Mouse (Mus musculus): ENCODE results near the gene Rhobtb3. TPM values are rescaled to one million over a fixed set of nuclear protein-coding genes. Genes with fewer than 3 reads are reported as not detected.
A peak's percentile ranks its signal among the peaks of the same experiment; 100 is the strongest.
"Not testable (repeated sequence)": the region's sequence is repeated elsewhere in the genome, so short reads cannot be mapped to it uniquely, and the experiment has no call there.

The Rhobtb3 gene
- polyA plus RNA-seq, 1 experiment from 2014 or later, result 3.9 TPM

GRCm38 (mm10) chr13:75944044-75944820 is 507 bp upstream of the Rhobtb3 start:
- Histone ChIP-seq H3K27me3 (peaks cover 22% of the 10 kb centered on the region), H3K4me2 (peak overlapping the region; percentile 84), H3K27ac (peak overlapping the region; percentile 77), H3K36me3 (no peaks in the 10 kb centered on the region), H3K9ac (peak overlapping the region; percentile 75), H3K4me1 (replicated peaks) (peaks cover 22% of the 10 kb centered on the region), H3K4me3 (replicated peaks) (peak overlapping the region; percentile 69), H3K9me3 (replicated peaks) (no peaks in the 10 kb centered on the region)
- DNase-seq, result no peak
- 10% methylated on average over 7 of the region's 7 CpGs for WGBS (ENCODE audit: insufficient replicate concordance)
- ATAC-seq (ENCODE audit: low read depth), result no peak

DNA sequence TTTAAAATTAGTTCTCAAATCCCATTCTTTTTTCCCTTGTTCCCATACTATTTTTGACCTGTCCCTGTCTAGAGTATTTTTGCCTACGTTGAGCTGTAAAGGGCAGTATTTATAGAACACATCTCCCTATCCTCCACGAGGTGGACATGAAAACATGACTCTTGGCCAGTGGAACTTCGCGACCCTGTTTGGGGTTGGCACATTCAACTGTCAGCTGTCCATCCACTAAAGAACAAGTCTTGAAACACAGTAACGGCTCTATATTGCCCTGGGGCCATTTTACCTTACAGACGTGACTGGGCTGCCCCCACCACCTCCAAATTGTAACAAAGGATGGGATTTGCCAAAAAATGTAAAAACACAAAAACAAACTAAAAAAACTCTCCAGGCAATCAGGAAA is 994 bp downstream of the Rhobtb3 start:
- Histone ChIP-seq H3K9me3 (replicated peaks) (no peaks in the 10 kb centered on the region), H3K4me1 (replicated peaks) (peaks cover 22% of the 10 kb centered on the region), H3K27ac (no peak overlapping the region; the same call in 1 of the 2 replicates), H3K9ac (peak overlapping the region; percentile 75; the same call in 1 of the 2 replicates), H3K36me3 (0 out of 2 replicates have a peak, but pooled peaks cover 5% of the 10 kb centered on the region), H3K4me3 (replicated peaks) (peak overlapping the region; percentile 69), H3K27me3 (peaks cover 22% of the 10 kb centered on the region), H3K4me2 (peak overlapping the region; percentile 84)
- 4% methylated on average over 6 of the region's 6 CpGs for WGBS (ENCODE audit: insufficient replicate concordance)
- DNase-seq (no peak), ATAC-seq (ENCODE audit: low read depth) (no peak)

DNA sequence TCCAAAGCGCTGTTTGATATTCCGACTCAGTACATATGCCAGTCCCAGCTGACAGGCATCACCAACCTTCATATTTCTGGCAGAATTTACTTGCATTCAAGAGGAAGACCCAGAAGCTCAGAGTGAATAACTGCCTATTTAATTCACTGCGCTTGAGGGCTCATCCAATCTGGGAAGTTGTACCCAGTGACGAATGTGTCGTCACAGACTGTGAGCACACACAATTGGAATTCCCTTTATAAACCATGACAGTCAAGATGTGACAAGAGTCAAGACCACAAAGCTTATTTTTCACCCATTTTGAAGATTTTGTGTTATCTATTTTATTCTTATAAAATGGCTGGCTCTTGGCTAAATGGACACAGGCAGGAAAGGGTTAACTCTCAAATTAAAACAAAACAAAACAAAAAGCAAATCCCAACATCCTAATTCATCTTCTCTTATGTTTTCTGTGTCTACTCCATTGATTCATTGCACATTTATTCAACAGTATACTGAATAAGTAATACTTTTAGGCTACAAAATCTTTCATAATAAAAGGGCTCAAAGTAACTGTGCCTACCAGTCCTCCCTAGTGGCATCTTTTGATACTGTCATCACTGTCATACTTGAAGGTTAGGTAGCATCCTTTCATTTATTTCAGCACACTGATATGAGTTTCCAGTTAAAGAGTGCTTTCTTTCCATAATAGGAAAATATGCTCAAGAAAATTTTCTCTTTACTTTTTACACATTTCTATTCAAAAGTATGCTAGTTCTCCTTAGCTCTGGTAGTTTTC is 2.0 kb downstream of the Rhobtb3 start:
- DNase-seq, result no peak
- no peak overlapping the region for H3K27ac ChIP-seq
- no peak overlapping the region for H3K4me3 ChIP-seq (replicated peaks)
- 85% methylated on average over 5 of the region's 5 CpGs for WGBS (ENCODE audit: insufficient replicate concordance)
- H3K4me1 ChIP-seq (replicated peaks), result peaks cover 22% of the 10 kb centered on the region
- no peaks in the 10 kb centered on the region for H3K9me3 ChIP-seq (replicated peaks)
- peaks cover 22% of the 10 kb centered on the region for H3K27me3 ChIP-seq
- no peak overlapping the region for H3K9ac ChIP-seq
- H3K4me2 ChIP-seq, result no peak overlapping the region
- no peak for ATAC-seq (ENCODE audit: low read depth)
- H3K36me3 ChIP-seq, result 0 out of 2 replicates have a peak, but pooled peaks cover 8% of the 10 kb centered on the region

GRCm38 (mm10) chr13:75940791-75941517 is 2.8 kb downstream of the Rhobtb3 start:
- ATAC-seq (ENCODE audit: low read depth) (no peak), DNase-seq (no peak)
- H3K27me3 ChIP-seq, result peaks cover 22% of the 10 kb centered on the region
- no peak overlapping the region for H3K4me2 ChIP-seq
- no peaks in the 10 kb centered on the region for H3K9me3 ChIP-seq (replicated peaks)
- 65% methylated on average over 2 of the region's 2 CpGs for WGBS (ENCODE audit: insufficient replicate concordance)
- H3K27ac ChIP-seq, result no peak overlapping the region
- H3K4me3 ChIP-seq (replicated peaks), result no peak overlapping the region
- H3K36me3 ChIP-seq, result 0 out of 2 replicates have a peak, but pooled peaks cover 8% of the 10 kb centered on the region
- H3K9ac ChIP-seq, result no peak overlapping the region
- H3K4me1 ChIP-seq (replicated peaks), result peaks cover 22% of the 10 kb centered on the region

GRCm38 (mm10) chr13:75938866-75939265 is 4.9 kb downstream of the Rhobtb3 start:
- no peak overlapping the region for H3K4me2 ChIP-seq
- peaks cover 16% of the 10 kb centered on the region for H3K27me3 ChIP-seq
- WGBS (ENCODE audit: insufficient replicate concordance), result 69% methylated on average over 5 of the region's 5 CpGs
- H3K9me3 ChIP-seq (replicated peaks), result no peaks in the 10 kb centered on the region
- H3K4me3 ChIP-seq (replicated peaks), result no peak overlapping the region
- H3K27ac ChIP-seq, result no peak overlapping the region
- peaks cover 17% of the 10 kb centered on the region for H3K4me1 ChIP-seq (replicated peaks)
- ATAC-seq (ENCODE audit: low read depth) (no peak), DNase-seq (no peak)
- H3K9ac ChIP-seq, result no peak overlapping the region
- H3K36me3 ChIP-seq, result 0 out of 2 replicates have a peak, but pooled peaks cover 8% of the 10 kb centered on the region

DNA sequence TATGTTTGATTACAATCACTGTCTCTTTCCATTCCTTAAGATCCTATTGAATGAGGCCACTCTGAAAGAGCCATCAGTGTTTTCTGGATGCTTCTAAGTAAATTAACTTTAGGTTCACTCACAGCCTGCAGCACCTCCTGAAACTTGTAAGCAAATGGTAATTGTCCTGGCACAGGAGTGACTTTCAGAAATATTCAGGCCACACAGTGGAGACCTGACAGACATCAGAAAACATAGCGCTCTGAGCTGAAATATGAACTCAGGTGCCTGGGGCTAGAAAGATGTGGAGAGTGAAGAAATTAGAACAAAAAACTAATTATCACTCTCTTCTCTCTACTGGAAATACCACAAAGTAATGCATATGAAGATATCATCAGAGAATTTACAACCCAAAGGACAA is 10.4 kb downstream of the Rhobtb3 start:
- 95% methylated on average over 1 of the region's 1 CpGs for WGBS (ENCODE audit: insufficient replicate concordance)
- Histone ChIP-seq H3K9ac (no peak overlapping the region), H3K4me2 (no peak overlapping the region), H3K36me3 (peaks cover 12% of the 10 kb centered on the region; the same call in 1 of the 2 replicates), H3K4me1 (replicated peaks) (peaks cover 5% of the 10 kb centered on the region; the same call in 1 of the 2 replicates), H3K27me3 (no peaks in the 10 kb centered on the region), H3K27ac (no peak overlapping the region), H3K9me3 (replicated peaks) (no peaks in the 10 kb centered on the region), H3K4me3 (replicated peaks) (no peak overlapping the region)
- no peak for ATAC-seq (ENCODE audit: low read depth)
- no peak for DNase-seq

- no peaks in the 10 kb centered on the region for H3K9me3 ChIP-seq (replicated peaks)
- no peak overlapping the region for H3K9ac ChIP-seq
- peak; percentile 60 for ATAC-seq (ENCODE audit: low read depth)
- no peak overlapping the region for H3K4me2 ChIP-seq
- no peak overlapping the region for H3K27ac ChIP-seq
- H3K4me1 ChIP-seq (replicated peaks), result peaks cover 5% of the 10 kb centered on the region; the same call in 1 of the 2 replicates
- no peak for DNase-seq
- H3K36me3 ChIP-seq, result peaks cover 4% of the 10 kb centered on the region; the same call in 1 of the 2 replicates
- no peaks in the 10 kb centered on the region for H3K27me3 ChIP-seq
- 18% methylated on average over 5 of the region's 5 CpGs for WGBS (ENCODE audit: insufficient replicate concordance)
- H3K4me3 ChIP-seq (replicated peaks), result no peak overlapping the region
Measured at GRCm38 (mm10) chr13:75931073-75931472, 12.7 kb downstream of the Rhobtb3 start.

- Histone ChIP-seq H3K4me1 (replicated peaks) (peaks cover 5% of the 10 kb centered on the region; the same call in 1 of the 2 replicates), H3K4me2 (no peak overlapping the region), H3K9me3 (replicated peaks) (no peaks in the 10 kb centered on the region), H3K36me3 (peaks cover 4% of the 10 kb centered on the region; the same call in 1 of the 2 replicates), H3K27me3 (no peaks in the 10 kb centered on the region), H3K27ac (no peak overlapping the region), H3K4me3 (replicated peaks) (no peak overlapping the region), H3K9ac (no peak overlapping the region)
- 39% methylated on average over 2 of the region's 2 CpGs for WGBS (ENCODE audit: insufficient replicate concordance)
- no peak for ATAC-seq (ENCODE audit: low read depth)
- no peak for DNase-seq
Measured at GRCm38 (mm10) chr13:75930660-75931059, 13.1 kb downstream of the Rhobtb3 start.

- Histone ChIP-seq H3K36me3 (peaks cover 4% of the 10 kb centered on the region; the same call in 1 of the 2 replicates), H3K9me3 (replicated peaks) (no peaks in the 10 kb centered on the region), H3K4me2 (no peak overlapping the region), H3K4me3 (replicated peaks) (no peak overlapping the region), H3K4me1 (replicated peaks) (peaks cover 5% of the 10 kb centered on the region; the same call in 1 of the 2 replicates), H3K27me3 (no peaks in the 10 kb centered on the region), H3K9ac (no peak overlapping the region), H3K27ac (no peak overlapping the region)
- DNase-seq (no peak), ATAC-seq (ENCODE audit: low read depth) (no peak)
- 75% methylated on average over 20 of the region's 20 CpGs for WGBS (ENCODE audit: insufficient replicate concordance)
Measured at GRCm38 (mm10) chr13:75930023-75930422, 13.7 kb downstream of the Rhobtb3 start.

DNA sequence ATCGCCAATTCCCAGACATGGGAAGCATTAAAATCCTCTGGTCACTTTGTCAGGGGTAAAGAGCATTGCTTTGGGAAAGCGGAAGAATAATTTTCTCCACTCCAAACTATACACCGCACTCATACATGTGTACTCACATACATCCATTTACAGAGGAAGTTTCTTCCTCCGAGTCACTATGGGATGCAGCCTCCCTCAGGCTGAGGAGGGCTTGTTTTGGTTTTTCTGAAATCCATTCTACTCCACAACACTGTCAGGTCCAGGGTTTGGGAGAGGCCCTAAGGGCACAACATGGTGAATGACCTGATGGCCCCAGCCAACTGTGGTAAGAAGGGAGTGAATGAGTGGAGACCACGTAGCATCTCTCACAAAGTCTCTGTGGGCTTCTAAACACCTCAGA is 14.7 kb downstream of the Rhobtb3 start:
- H3K4me2 ChIP-seq; H3K9ac ChIP-seq; H3K36me3 ChIP-seq; H3K27ac ChIP-seq; DNase-seq; H3K4me3 ChIP-seq (replicated peaks); H3K4me1 ChIP-seq (replicated peaks); H3K27me3 ChIP-seq; ATAC-seq (ENCODE audit: low read depth); H3K9me3 ChIP-seq (replicated peaks): not testable (repeated sequence)
- WGBS (ENCODE audit: insufficient replicate concordance), result 73% methylated on average over 5 of the region's 5 CpGs

GRCm38 (mm10) chr13:75927951-75928350 is 15.8 kb downstream of the Rhobtb3 start:
- Histone ChIP-seq H3K27ac (no peak overlapping the region), H3K9ac (no peak overlapping the region), H3K4me2 (no peak overlapping the region), H3K9me3 (replicated peaks) (no peaks in the 10 kb centered on the region), H3K36me3 (peaks cover 4% of the 10 kb centered on the region; the same call in 1 of the 2 replicates), H3K4me1 (replicated peaks) (peaks cover 5% of the 10 kb centered on the region; the same call in 1 of the 2 replicates), H3K4me3 (replicated peaks) (no peak overlapping the region), H3K27me3 (no peaks in the 10 kb centered on the region)
- no peak for ATAC-seq (ENCODE audit: low read depth)
- DNase-seq, result no peak
